Mouse (Mus musculus) ovary, adult 18-20 months (tissue): Measurements from ENCODE around the gene 4930442H23Rik.
A peak's percentile ranks its signal among the peaks of the same experiment; 100 is the strongest.

Source experiments
- DNase-seq: peaks from one replicate; pipeline ENCODE4 v3.0.0; 2022; ENCODE audit warnings: low spot score, mixed read lengths

Gene 4930442H23Rik

DNA sequence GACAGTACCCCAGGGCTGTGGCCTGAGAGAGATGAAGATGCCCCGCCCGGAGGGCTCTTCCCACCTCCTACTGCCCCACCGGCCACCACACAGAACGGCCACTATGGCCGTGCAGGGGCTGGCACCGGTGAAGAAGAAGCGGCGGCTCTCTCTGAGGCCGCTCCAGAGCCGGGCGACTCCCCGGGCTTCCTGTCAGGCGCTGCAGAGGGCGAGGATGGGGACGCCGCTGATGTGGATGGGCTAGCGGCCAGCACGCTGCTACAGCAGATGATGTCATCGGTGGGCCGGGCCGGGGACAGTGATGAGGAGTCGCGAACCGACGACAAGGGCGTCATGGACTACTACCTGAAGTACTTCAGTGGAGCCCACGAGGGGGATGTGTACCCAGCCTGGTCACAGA lies 39.0 kb downstream of the 4930442H23Rik start:
- no peak for DNase-seq

DNA sequence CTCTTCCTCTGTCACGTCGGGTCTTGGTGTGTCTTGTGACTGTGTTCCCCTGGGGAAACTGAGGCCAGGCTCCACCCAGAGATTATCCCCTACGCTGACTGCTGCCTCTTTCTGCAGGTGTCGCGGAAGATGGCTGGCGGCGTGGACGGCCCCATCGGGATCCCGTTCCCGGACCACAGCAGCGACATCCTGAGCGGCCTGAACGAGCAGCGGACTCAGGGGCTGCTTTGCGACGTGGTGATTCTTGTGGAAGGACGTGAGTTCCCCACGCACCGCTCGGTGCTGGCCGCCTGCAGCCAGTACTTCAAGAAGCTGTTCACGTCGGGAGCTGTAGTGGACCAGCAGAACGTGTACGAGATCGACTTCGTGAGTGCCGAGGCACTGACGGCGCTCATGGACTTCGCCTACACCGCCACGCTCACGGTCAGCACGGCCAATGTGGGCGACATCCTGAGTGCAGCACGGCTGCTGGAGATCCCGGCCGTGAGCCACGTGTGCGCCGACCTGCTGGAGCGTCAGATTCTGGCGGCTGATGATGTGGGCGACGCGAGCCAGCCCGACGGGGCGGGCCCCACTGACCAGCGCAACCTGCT lies 39.7 kb downstream of the 4930442H23Rik start:
- DNase-seq, result no peak

DNA sequence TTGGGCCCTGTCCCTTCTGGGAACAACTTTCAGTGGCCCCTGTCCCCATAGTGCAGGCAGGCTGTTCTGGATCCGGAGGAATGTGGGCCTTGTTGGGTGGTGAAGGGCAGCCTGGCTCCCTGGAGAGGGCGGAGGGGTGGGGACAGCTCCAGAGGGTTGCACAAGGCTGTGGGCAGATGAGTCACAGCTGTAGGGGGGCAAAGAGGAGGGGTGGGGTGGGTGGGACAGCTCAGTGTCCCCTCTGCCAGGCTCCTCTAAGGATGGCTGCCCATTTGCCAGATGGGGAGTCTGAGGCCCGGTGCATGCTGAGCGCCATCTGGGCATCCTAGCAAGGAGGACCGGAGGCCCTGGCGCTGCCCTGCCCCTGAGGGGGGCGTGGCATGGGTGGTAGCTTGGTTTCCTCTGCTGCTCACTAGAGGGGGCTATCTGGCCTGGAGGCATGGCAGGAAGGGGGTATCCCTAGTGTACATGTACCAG lies 40.5 kb downstream of the 4930442H23Rik start:
- no peak for DNase-seq

DNA sequence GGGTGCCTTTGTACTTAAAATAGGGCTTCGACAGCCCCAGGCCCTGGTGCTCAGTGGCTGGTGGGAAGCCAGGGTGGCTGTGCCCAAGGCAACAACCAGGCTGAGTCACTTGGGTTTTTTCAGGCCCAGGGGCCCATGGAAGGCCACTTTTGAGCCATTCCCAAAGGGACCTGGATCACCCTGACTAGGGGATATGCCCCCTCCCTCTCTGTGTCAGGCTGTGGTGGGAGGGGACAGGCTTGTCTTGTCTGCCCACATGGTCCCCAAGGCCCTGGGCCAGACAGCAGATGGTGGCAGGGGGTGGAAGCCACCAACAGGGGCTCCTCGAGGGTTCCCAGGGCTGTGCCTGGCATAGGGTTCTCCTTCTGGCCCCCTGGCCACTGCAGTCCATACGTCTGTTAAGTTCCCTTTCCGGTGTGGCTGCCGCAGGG lies 41.1 kb downstream of the 4930442H23Rik start:
- no peak for DNase-seq

DNA sequence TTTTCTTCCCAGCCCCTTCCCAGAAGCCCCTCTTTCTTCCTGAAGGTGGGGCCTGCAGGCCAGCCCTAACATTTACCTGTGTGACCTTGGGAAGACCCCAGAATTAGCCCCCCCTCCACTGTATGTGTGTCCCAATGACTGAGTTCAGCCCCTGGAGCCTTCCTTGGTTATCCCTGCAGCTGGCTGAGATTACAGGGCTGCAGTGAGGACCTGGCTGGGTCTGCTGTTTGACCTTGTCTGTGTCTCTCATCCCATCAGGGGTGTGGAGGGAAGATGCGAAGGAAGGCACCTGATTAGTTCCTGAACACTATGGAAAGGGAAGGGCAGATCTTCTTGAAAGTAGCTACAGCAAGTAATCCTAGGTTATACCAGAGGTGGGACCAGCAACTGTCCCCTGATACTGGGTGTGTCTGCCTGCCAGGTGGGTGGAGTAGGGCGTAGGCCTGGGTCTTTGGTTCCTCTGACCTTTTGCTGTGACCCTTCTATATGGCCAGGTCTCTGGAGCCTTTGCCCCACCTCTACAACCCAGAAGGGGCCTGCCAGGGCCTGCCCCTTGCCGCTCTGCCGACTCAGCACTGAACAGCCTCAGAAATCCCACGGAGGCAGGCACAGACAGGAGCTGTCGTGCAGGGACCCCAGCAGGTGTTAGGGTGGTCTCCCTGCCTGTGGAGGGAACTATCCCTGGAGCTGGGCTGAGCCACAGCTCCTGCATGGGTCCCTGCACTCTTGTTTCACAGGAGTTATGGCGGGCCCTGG lies 42.0 kb downstream of the 4930442H23Rik start:
- no peak for DNase-seq

DNA sequence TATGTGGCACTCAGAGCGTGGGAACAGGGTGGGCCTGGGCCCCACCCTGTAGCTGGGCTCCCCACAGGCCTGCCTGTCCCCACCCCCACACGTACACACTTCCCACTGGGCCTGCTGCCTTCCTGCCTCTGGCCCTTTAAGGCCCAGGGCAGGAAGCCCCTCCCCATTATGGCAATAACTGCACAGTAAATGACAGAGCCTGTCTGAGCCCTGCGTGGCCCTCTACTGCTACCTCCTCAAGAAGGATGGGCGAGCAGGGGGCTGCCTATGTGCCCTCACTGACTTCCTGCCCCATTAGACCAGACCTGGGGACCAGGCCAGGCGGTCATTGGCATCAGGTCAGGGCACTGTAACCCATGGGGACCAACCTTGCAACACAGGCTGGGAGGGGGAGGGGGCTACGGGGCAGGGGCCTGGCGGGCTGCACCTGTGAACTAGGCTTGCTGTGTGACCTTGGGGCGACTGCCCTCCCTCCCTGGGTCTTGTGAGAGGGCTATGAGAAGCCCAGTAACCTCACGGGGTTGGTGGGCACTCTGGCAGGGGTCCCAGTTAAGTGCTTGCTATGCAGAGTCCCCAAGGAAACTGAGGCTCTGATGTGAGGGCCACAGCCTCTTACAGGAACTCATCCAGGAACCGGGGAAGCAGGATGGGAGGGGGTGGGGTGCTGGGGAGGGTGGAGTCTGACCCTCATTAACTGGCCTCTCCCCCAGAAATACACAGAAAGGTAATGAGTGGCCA lies 42.8 kb downstream of the 4930442H23Rik start:
- no peak for DNase-seq

DNA sequence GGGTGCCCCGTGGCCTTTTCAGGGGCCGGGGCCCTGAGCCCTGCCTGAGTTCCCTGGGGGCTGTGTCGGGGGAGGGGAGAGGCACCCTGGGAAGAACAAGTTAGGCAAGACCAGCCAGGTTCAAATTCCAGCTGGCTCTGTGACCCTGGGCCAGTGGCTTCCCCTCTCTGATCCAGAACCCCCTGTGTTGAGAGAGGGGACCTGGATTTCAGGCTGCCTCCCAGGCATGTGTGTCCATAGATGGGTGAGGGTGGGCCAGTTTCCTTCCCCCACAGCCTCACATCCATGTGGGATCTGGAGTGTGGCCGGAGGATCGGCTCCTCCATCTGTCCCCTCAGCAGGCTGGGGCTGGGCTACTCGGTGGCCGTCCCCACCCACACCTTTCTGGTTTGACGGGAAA lies 43.6 kb downstream of the 4930442H23Rik start:
- no peak for DNase-seq

DNA sequence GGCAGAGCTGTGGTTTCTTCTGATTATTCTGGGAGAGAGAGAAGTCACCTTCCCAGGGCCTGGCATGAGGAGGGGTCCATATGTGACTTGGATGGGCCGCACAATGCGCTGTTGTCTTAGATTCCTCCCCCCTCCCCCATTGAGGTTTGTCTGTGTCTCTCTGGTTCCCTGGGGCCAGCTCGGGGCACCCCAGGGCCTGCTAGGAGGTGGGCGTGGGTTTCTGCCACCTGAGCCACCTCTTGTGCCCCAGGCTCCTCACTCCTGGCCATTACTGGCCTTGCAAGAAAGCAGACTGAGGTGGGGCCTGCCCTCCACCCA lies 44.2 kb downstream of the 4930442H23Rik start:
- DNase-seq, result no peak

DNA sequence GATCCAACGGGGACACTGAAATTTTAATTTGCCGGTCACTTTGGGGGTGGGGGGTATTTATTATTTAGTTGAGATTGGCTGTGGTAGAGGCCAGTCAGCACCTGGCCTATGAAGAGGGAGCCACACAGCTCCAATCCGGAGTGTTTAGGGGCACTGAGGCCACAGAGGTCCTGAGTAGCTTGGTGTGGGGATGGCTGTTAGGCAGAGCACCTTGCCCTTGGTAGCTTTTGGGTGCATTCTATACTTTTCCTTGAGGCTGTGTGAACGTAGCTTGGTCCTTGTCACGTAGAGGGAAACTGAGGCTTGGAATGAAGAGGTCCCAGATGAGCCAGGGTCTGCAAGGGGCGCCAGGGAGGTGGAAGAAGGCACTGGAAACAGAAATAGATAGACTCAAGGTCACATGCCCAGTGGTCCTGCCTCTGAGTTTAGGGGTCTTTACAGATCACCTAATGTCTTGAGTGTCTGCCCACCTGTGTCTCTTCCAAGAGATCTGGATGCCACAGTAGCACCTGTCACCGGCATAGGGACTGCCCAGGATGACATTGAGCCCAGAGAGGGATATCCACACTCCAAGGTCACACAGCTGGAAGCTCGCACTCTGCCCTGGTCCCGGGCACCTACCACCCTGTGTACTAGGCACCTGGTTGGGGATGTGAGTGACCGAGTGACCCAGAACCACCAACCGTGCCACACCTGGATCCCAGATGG lies 44.7 kb downstream of the 4930442H23Rik start:
- no peak for DNase-seq

DNA sequence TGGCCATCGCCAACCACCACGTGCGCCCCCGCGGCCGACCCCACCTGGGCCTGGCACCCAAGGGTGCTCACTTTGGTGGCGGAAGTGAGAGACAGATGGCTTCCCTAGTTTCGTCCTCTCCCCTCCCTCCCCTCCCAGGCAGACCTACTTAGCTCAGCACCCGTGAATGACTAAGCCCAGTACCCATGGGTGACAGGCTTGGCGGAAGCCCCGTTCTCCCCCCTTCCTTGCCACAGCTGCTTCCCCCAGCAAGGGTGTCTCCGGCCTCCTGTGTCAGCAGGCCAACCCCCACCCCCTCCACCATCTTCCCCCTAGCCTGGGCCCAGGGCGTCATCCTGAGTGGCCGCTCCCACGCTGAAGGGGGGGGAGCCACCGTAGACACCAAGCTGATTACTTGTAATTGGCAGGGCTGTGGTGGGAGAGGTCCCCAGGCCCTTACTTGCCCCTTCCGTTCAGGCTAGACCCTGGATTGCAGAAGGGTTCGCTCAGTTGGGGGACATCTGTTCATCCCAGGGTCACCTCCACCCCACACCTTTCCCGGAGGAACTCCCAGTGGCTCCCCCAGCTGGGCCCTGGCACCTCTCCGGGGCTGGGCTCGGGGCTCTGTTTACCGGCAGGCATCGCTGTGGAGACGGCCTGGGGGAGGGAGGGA lies 45.4 kb downstream of the 4930442H23Rik start:
- no peak for DNase-seq

DNA sequence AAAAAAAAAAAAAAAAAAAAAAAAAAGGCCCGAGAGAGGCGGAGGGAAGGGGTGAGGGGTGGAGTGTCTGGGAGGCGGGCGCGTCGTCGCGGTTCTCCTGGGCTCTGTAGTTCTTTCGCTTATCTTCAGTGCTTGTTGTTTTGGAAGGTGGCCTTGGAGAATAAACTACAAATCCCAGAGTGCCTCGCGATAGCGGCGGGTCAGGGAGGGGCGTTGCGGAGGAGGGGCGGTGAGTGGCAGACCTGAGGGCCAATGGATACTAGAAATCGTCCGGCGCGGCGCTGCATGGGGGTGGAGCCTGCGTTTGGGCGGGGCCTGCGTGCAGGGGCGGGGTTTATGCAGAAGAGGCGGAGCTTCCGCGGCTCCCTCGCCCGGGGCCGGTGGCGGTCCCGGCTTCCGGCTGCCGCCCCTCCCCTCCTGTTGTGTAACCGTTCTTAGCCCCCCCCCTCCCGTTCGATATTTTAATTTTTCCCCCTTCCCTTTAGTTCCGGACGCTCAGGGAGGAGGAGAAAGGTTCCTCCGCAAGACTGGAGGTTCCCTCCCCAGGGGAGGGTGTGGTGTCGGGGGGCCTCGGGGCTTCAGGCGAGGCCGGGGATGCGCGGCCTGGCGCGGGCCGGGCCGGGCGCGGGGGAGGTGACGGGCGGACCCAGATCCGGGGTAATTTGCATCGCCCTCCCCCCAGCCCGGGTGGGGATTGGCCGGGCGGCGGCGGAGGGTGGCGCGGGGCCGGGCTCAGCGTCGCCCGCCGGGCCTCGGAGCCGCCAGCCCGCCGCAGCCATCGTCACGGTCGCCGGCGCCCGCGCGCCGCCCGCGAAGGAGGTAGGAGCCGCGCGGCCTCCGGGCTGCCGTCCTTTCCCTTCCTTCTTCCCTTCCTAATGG lies 46.2 kb downstream of the 4930442H23Rik start:
- DNase-seq, result peak; percentile 98

DNA sequence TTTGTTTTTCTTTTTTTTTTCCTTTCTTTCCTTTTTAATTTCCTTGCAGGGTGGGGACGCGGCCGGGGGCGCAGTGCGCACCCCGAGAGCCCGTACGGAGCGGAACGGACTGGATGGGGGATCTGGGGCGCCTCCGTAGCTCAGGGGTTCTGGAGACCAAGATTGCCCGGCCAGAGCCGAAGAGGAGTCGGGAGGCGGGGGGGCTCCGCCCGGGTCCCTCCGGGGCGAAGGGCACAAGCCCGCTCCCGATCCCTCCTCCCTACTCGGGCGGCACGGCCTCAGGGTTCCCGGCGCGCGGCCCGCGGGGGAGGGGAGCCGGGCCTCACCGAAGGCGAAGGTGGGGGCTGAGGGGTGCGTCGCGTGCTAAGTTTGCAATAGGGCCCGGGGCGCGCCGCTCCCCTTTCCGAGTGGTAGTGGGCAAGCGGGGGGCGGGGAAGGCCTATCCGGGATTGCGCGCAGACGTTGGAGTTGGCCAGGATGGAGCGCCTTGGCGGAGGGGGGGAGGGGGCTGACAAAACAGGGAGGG lies 46.9 kb downstream of the 4930442H23Rik start:
- DNase-seq, result peak; percentile 75

DNA sequence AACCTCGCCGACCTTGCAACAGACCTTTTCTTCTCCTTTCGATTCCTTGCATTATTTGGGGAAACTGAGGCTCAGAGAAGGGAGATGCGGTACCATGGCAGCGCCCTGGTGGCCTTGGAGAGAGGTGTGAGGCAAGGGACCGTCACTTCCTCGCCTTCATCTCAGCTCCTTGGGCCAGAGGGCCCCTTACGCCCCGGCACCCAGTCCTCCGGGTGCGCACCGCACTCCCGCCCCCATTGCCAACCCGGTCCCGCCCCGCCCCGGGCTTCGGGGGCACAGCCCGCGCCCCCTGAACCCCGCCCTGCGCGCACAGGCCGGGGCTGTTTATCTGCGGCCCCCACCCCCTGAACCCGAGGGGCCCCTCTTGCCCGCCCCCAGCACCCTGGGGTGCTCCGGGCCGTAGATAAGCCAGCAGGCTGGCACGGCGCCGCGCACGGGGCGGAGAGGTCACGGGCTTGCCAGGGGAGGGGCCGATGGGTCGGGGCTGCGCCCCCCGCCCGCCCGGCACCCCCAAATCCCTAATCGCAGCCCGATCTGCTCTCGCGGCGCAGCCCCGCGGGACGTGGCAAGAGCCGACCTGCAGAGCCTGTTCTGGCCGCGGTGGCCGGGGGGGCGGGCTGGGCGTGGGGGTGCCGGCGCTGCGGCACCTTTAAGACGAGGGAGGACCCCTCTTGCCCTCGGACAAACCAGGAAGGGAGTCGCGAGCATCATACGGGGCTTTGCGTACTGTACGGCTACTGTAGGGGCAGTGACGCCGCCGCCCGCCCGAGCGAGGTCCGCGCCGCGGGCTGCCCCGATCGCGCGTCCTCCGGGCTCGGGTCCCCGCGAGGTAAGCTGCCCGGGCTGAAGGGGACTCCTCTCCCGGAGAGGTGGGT lies 47.6 kb downstream of the 4930442H23Rik start:
- DNase-seq, result peak; percentile 74

DNA sequence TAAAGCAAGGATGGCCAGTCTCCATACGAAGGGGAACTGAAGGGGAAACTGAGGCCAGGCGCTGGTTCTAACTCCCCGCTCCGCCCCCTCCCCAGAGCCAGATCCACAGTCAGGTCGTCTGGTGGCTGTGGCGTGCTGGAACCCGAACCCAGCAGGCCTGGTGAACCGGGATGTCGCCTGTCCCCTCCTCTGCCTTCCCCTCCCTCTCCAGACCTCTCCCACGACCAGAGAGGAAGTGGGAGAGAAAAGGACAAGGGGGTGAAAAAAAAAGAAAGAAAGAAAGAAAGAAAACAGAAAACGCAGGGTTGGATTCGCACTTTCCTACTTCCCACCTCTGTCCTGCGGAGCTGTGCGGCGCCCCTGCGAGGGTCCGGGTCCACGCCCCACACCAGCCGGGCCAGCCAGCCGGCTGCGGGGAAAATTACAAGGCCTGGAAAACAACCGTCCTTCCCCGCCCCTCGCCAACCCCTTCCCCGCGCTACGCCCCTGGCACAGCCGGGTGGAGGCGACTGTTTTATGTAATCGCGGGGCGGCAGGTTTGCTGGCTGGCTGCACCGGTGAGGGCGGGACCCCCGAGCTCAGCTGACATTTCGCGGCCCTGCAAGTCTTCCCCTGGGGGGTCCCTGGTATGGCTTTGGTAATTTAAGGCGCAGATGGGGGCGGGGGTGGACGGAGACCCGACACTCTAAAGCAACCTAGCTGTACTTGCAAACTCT lies 48.5 kb downstream of the 4930442H23Rik start, which contains the start of gene Zbtb7a:
TSS of gene Zbtb7a (plus strand) at position 255 of the 716 bp plus-strand sequence.
- DNase-seq, result no peak

DNA sequence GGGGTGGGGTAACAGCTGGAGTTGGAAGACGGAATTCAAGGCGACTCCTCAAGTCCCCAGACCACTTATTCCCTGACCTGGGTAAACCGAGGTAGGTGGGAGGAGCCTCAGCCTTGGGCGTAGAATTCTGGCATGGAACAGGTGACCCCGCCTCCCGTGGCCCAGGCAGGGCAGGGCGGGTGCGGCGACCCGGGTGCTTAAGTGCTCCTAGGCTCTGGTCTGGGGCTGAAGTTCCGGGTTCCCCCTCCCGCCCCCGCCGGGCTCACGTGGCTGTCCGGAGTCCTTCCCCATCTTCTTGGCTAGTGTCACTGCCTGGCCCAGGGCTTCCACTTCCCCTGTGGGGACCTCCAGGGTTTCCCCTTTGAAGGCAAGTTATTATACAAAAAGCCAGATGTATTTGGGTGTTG lies 49.5 kb downstream of the 4930442H23Rik start:
- peak; percentile 45 for DNase-seq
